Mouse (Mus musculus) lung, adult 2 months (tissue): ENCODE results near the gene Serpina5.

ENCODE experiments used
- CTCF ChIP-seq: fragments of 200-500 bp; IDR thresholded peaks from 2 replicates; pipeline ENCODE4 v1.5.1; 2011; ENCODE audit warnings: mild to moderate bottlenecking, low read length, control low read depth; ENCODE audit not compliant: insufficient read depth
- POLR2A ChIP-seq: fragments of 200-500 bp; IDR thresholded peaks from 2 replicates; pipeline ENCODE4 v1.6.1; 2011; ENCODE audit warnings: low read depth, mild to moderate bottlenecking, control low read depth, low read length, borderline replicate concordance; ENCODE audit errors: extremely low read depth

DNA sequence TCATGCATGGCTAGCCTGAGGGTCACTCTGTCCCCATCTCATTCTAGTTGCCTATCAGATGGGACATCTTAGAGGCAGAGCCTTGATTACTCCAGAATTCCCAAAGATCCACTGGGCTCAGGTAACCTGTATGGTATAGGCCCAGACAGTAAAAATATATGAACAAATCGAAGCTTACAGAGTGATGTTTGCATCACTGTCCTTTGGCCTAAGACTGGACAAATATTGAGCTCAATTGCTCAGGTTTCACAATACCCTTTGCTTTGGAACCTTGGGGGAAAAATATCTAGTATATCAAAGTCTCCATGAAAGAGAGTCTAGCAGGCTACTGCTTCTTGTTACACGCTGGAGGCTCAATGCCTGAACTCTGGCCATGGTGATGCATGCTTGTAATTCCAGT, 10.8 kb upstream of the Serpina5 start:
- TF ChIP-seq CTCF (no peak), POLR2A (no peak)
